Mouse (Mus musculus) spleen, adult 2 months (tissue): ENCODE measurements around the gene Megf6.

ENCODE experiments used
- CTCF ChIP-seq: fragments of 200-500 bp; IDR thresholded peaks from 2 replicates; pipeline ENCODE4 v1.5.1; 2011; ENCODE audit warnings: mild to moderate bottlenecking, inconsistent platforms; ENCODE audit not compliant: insufficient read depth, insufficient read length, insufficient replicate concordance; ENCODE audit errors: extremely low read depth
- POLR2A ChIP-seq: fragments of 200-500 bp; IDR thresholded peaks from 2 replicates; pipeline ENCODE4 v1.6.1; 2011; ENCODE audit warnings: low read depth, low read length, inconsistent platforms

DNA sequence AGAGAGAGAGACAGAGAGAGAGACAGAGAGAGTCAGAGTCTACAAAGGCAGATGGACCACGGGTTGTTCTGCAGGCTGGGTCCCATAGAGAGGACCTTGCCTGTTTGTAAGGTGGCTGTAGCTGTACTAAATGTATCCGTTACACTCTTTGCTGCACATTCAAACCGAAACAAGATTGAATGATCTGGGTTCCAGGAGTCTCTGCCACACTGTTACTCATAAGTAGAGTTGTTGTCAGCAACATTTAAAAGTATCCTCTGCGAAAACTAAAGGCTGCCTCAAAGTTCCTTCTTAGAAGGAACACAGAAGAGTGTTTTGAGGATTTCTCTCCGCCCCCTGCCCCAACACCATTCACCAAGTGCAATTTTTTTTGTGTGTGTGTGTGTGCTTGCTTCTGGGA is 33.4 kb upstream of the Megf6 start:
- TF ChIP-seq CTCF (no peak), POLR2A (no peak)
